Mouse (Mus musculus) neutrophil, adult 5-6 weeks (primary cell): ENCODE data around the gene Akap11. TPM values are rescaled to one million over a fixed set of nuclear protein-coding genes. Genes with fewer than 3 reads are reported as not detected.

Experiments
- ATAC-seq: fragments of 151-379, 151-347 bp; 2 replicates; pipeline ENCODE4 v1.8.0; 2017; ENCODE audit warnings: mild to moderate bottlenecking, moderate TSS enrichment; ENCODE audit not compliant: insufficient number of reproducible peaks, poor library complexity, low FRiP score, severe bottlenecking; ENCODE audit errors: extremely low read depth
- total RNA-seq: library from RNA; stranded (forward); fragments of 200-1000 nt; gene quantifications from 2 replicates; pipeline ENCODE4 v1.2.3, GENCODE M21; 2017

Gene Akap11
- total RNA-seq, 1 experiment from 2014 or later, result 41.3 TPM

DNA sequence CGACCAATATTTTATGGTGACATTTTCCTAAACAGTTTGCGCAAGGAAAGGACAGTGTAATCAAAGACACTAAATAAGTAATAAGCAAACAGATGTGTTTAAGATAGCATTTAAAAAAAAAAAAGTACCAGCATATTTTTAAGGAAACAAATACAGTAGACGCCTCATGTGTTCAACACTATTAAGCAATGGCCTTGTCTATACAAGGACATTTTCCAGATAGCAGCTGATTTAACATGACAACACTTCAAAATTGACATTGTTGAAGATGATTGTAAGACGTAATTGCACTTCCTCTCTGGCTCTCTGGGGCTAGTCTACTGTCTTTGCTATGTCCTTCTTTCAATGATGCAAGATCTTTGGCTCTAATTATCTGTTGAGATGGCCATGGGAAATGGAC, 72.3 kb downstream of the Akap11 start:
- no peak for ATAC-seq

GRCm38 (mm10) chr14:78459121-78459520, 77.5 kb downstream of the Akap11 start:
- no peak for ATAC-seq

DNA sequence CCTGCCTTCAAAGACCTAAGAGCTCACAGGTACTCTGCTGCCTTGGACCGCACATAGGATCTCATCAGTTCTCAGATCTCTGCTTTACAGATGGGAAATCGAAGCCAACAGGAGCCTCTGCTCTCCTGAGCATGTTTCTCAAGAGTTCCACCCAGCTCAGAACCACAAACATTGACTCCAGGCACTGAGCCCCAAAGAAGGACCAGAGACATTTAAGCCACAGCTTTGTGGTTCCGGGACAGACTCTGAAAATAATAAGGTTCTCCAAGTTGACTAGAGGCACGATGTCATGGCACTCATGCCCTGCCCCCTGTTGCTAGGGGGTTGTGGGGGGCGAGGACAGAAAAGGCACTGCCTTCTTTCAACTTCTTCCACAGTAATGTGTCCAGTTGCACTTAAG, 77.9 kb downstream of the Akap11 start:
- ATAC-seq, result no peak

DNA sequence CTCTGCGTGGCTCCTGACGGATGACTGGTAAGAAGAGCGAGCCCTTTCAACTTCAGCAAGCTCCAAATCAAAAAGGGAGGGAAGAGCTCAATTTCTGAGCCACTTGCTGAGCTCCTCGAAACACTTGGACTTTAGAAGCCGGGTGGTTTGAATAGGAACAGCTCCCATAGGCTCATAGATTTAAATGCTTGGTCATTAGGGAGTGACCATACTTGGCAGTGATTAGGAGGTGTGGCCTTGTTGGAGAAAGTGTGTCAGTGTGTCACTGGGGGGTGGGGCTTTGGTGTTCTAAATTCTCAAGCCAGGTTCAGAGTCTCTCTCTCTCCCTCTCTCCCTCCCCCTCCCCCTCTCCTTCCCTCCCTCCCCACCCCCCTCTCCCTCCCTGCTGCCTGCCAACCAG, 81.6 kb downstream of the Akap11 start:
- no peak for ATAC-seq

GRCm38 (mm10) chr14:78448807-78449406, 87.7 kb downstream of the Akap11 start:
- ATAC-seq, result no peak

DNA sequence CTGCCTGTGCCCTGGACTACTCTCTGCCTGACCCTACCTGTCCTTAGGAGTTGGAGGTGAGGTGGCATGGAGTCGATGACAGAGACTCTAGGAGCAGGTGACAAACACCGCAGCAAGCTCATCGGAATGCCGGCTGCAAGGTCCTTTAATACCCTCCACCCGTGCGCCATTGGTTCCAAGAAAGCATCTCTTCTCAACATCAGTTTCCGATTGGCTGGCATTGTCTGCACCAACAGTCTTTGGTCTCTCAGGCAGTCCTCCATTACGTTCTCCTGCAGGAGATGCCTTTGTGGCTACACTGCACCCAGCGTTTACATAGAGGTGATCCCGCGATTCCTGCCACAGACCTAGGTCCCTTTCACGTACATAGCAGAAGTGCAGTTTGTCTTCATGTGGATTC, 88.6 kb downstream of the Akap11 start:
- no peak for ATAC-seq

GRCm38 (mm10) chr14:78447542-78447941, 89.1 kb downstream of the Akap11 start:
- ATAC-seq, result no peak

Other genes with a start within 250 kb of the Akap11 start
- 0.12 and 0.35 TPM in 2 replicates for gene Tnfsf11, start 228.8 kb downstream of the Akap11 start, total RNA-seq
- 11.3 and 12.3 TPM in 2 replicates for gene Dgkh, start 196.0 kb upstream of the Akap11 start, total RNA-seq